Mouse (Mus musculus): ENCODE measurements around the gene Cuedc1. TPM values are rescaled to one million over a fixed set of nuclear protein-coding genes. Genes with fewer than 3 reads are reported as not detected.
"Not testable (repeated sequence)": the region's sequence is repeated elsewhere in the genome, so short reads cannot be mapped to it uniquely, and the experiment has no call there.

Gene Cuedc1
- polyA plus RNA-seq, 1 experiment from 2014 or later = 53.2 TPM

DNA sequence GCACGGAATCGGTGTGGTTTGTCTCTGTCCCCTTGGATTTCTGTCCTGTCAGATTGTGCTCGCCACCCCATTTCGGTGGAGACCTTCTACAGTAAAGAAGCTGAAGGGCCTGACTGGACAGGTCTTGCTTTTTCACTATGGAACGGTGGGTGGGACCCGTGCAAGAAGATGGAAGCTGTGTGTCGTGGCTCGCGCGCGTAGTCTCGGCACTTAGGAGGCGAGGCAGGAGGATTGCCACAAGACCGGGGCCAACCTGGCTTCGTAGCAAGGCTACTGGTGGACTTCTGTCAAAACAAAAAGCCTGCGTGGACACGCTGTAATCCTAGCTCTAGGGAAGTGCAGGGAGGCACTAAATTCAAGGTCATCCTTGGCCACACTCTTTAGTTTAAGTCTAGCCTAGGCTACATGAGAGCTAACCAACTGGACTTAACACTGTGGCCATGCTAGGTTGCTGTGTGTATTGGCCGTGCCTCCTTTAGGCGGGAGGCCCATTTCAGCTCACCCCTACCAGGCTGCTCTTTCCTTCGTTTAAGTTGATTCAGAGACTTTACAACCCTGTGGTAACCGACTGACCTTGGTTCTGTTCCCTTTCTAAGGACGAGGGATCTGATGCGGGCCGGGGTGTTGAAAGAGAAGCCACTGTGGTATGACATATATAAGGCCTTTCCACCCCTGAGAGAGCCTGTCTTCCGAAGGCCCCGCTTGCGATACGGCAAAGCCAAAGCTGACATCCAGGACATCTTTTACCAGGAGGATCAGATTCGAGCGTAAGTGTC lies 106.9 kb downstream of the Cuedc1 start:
- Histone ChIP-seq H3K4me1 (peaks cover 25% of the 10 kb centered on the region), H3K9me3 (replicated peaks) (no peaks in the 10 kb centered on the region), H3K27me3 (no peaks in the 10 kb centered on the region), H3K36me3 (peaks cover 10% of the 10 kb centered on the region), H3K27ac (peak overlapping the region; percentile 83; the same call in 1 of the 2 replicates), H3K9ac (peak overlapping the region; percentile 87), H3K4me3 (peak overlapping the region; percentile 81), H3K4me2 (replicated peaks) (peak overlapping the region; percentile 74)
- no peak; the same call in 1 of the 2 replicates for ATAC-seq (ENCODE audit: low FRiP score)
- WGBS = 35% methylated on average over 30 of the region's 30 CpGs

DNA sequence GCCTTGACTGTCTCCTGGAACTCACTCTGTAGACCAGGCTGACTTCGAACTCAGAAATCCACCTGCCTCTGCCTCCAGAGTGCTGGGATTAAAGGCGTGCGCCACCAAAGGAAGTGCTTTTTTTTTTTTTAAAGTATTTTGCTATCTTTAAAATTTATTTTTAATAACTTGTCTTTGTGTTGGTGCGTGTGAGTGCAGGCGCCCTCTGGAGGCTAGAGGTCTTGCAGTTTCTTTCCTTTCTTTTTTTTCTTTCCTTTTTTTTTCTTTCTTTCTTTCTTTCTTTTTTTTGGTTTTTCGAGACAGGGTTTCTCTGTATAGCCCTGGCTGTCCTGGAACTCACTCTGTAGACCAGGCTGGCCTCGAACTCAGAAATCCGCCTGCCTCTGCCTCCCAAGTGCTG lies 108.7 kb downstream of the Cuedc1 start:
- not testable (repeated sequence) for H3K27ac ChIP-seq; H3K9ac ChIP-seq; H3K9me3 ChIP-seq (replicated peaks); H3K27me3 ChIP-seq; H3K4me3 ChIP-seq; ATAC-seq (ENCODE audit: low FRiP score); H3K4me2 ChIP-seq (replicated peaks)
- 88% methylated on average over 8 of the region's 8 CpGs for WGBS
- Histone ChIP-seq H3K4me1 (peaks cover 25% of the 10 kb centered on the region), H3K36me3 (peaks cover 28% of the 10 kb centered on the region)

DNA sequence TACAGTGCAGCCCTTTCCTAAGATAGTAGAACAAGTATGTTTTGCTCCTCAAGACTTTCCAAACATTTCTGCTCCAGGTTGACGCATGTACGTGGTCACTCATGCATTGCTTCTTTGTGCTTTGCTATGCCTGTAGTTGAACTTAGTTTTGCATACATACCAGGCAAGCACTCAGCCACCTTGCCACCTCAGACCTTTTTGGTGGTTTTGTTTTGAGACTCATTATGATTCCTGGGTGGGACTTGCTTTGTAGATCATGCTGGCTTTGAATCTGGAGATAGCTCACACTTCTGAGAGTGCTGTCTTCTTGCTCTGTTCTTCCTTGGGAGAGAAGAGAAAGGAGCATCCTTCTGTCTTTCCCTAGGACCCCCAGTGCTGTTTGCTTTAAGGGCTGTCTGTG lies 109.8 kb downstream of the Cuedc1 start:
- H3K4me3 ChIP-seq = no peak overlapping the region
- H3K9me3 ChIP-seq (replicated peaks) = no peaks in the 10 kb centered on the region
- 94% methylated on average over 2 of the region's 2 CpGs for whole genome bisulfite sequencing
- H3K9ac ChIP-seq = no peak overlapping the region
- H3K27ac ChIP-seq = no peak overlapping the region
- peaks cover 25% of the 10 kb centered on the region for H3K4me1 ChIP-seq
- no peak overlapping the region for H3K4me2 ChIP-seq (replicated peaks)
- no peaks in the 10 kb centered on the region for H3K27me3 ChIP-seq
- no peak for ATAC-seq (ENCODE audit: low FRiP score)
- peaks cover 40% of the 10 kb centered on the region for H3K36me3 ChIP-seq

DNA sequence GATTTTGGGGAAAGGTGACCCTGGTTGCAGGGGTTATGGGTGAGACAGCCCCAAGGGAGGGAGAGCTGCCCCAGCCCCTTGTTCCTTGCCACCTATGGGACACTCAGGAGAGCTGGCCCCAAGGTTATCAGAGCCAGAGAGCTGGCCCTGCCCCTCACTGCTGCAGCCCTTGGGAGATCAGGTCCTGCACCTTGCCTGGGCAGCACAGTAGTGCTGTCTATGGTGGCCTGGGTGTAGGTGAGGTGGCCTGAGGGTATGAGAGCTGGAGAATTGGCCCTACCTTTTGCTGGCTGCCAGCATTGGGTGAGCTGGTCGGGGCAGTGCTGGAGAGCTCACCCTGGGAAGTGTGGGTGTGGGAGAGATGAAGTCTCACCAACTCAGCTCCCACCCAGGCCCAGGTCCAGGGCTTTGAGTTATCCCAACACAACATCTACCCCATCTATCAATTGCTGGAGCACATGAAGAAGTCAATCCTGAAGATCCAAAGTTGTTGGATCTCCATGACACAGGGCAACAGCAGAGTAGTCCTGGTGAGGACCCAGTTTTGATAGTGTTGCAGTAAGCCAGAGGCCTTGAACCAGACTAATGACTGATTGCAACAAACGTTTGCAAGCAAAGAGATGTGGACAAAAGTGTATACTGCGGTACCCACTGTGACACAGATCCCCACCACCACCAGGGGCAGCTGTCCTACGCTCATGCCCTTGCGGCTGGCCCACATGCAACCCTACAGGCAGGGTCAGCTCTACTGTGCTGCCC lies 114.1 kb downstream of the Cuedc1 start:
- WGBS = 86% methylated on average over 5 of the region's 5 CpGs
- ATAC-seq (ENCODE audit: low FRiP score) = no peak
- Histone ChIP-seq H3K9me3 (replicated peaks) (no peaks in the 10 kb centered on the region), H3K36me3 (peaks cover 39% of the 10 kb centered on the region), H3K9ac (no peak overlapping the region), H3K27ac (no peak overlapping the region), H3K27me3 (no peaks in the 10 kb centered on the region), H3K4me2 (replicated peaks) (no peak overlapping the region), H3K4me1 (peaks cover 16% of the 10 kb centered on the region), H3K4me3 (no peak overlapping the region)

DNA sequence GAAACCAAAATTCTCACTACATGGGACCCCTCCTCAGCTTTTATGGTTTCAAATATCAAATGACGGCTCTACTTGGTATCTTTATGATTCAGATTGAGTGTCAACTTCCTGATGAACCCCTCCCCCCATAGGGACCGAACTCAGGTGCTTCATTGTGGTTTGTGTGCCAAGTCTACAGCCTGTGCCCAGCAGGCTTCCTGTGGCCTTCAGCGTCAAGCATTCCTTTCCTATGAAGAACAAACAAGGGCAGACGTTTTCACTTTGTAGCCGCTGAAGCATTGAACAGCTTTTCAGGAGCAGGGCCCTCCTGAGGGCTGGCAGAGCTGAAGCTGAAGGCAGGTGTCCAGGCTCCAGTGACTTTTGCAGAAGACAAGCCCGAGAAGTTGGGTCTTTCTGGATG lies 115.9 kb downstream of the Cuedc1 start:
- ATAC-seq (ENCODE audit: low FRiP score) = no peak
- Histone ChIP-seq H3K4me2 (replicated peaks) (no peak overlapping the region), H3K9ac (no peak overlapping the region), H3K27me3 (no peaks in the 10 kb centered on the region), H3K4me1 (peaks cover 15% of the 10 kb centered on the region), H3K4me3 (no peak overlapping the region), H3K36me3 (peaks cover 36% of the 10 kb centered on the region), H3K9me3 (replicated peaks) (no peaks in the 10 kb centered on the region), H3K27ac (no peak overlapping the region)
- WGBS = 48% methylated on average over 6 of the region's 6 CpGs

DNA sequence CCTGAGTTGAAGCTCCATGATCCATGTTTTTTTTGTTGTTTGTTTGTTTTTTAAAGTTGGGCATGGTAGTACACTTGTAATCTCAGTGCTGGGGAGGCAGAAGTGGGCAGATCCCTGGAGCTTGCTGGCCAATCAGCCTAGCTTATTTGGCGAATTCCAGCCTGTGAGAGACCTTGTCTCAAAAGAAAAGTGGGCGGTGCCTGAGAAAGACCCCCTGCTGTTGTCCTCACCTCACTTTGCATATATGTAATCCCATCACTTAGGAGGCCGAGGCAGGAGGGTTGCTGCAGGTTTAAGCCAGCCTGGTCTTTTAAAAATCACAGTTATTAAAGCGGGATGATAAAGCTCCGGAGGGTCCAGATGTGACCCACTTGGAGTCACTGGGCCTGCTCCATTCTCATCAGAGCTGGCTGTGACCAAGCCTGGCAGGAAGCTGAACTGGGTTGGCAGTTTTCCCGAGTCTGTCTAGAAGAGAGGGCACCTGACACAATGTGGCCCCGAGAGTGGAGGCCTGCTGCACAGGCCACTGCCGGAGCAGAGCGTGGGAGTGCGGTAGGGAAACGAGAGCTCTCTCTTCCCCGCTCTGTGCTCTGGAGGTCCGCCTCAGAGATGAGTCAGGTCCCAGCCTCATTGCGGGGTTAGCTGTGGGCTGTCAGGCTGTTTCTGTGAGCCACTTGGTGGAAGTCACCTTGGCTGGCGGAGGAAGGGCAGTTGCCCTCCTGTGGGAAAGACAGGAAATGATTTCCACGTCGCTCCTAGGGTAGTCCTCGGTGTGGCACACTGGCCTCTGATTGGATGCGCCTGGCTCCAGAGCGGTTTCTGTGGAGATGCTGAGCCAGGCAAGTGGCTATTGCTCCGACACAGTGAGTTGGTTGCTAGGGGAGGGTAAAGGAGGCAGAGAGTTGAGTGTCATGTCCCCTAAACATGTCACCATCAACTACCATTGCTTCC lies 117.3 kb downstream of the Cuedc1 start:
- Histone ChIP-seq H3K27me3 (no peaks in the 10 kb centered on the region), H3K36me3 (peaks cover 26% of the 10 kb centered on the region), H3K9ac (no peak overlapping the region), H3K27ac (peak overlapping the region; percentile 73), H3K9me3 (replicated peaks) (no peaks in the 10 kb centered on the region), H3K4me2 (replicated peaks) (peak overlapping the region; percentile 35; the same call in 1 of the 2 replicates), H3K4me3 (no peak overlapping the region), H3K4me1 (peaks cover 15% of the 10 kb centered on the region)
- 55% methylated on average over 21 of the region's 21 CpGs for WGBS
- peak; percentile 58; the same call in 1 of the 2 replicates for ATAC-seq (ENCODE audit: low FRiP score)

DNA sequence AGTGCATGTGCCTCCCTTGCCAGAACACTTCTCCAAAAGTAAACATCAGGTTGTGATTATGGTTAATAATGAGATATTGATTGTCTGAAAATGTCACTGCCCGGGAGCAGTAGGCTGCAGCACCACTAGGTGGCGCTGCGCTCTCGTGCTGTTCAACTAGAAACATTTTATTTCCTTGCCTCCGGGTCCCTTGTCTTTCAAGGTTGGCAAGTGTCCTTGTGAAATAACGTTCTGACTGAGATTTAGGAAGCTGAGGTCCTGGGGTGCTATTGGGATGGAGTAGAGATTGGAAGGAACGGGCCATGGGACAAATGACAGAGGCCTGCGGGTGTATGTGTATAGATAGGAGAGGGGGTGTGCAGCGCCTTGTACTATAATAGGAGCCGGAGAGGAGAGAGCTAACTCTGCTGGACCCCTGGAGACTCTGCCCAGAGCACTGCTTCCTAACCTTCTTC lies 118.4 kb downstream of the Cuedc1 start:
- peaks cover 15% of the 10 kb centered on the region for H3K36me3 ChIP-seq
- H3K9ac ChIP-seq = no peak overlapping the region
- H3K27me3 ChIP-seq = no peaks in the 10 kb centered on the region
- 17% methylated on average over 10 of the region's 10 CpGs for WGBS
- H3K4me1 ChIP-seq = peaks cover 15% of the 10 kb centered on the region
- H3K27ac ChIP-seq = peak overlapping the region; percentile 73
- peak; percentile 44; the same call in 1 of the 2 replicates for ATAC-seq (ENCODE audit: low FRiP score)
- H3K4me2 ChIP-seq (replicated peaks) = peak overlapping the region; percentile 35
- H3K4me3 ChIP-seq = no peak overlapping the region
- no peaks in the 10 kb centered on the region for H3K9me3 ChIP-seq (replicated peaks)

DNA sequence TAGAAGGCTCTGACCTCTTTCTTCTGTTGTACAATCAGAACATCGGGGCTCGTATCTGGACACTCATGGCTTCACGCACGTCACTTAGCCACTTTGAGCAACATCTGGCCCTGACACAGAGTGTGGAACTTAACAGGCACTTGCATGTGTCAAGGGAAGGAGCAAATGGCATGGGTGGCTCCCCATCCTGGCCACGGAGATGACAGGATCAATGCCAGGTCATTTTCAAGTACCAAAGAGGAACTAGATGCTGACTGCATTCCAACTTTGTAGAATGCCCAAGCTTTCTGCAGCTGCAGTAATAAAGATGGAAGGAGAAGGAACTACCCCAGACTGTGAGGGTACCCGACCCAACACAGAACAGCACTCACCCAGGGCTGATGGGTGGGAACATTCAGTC lies 120.3 kb downstream of the Cuedc1 start:
- no peak for ATAC-seq (ENCODE audit: low FRiP score)

DNA sequence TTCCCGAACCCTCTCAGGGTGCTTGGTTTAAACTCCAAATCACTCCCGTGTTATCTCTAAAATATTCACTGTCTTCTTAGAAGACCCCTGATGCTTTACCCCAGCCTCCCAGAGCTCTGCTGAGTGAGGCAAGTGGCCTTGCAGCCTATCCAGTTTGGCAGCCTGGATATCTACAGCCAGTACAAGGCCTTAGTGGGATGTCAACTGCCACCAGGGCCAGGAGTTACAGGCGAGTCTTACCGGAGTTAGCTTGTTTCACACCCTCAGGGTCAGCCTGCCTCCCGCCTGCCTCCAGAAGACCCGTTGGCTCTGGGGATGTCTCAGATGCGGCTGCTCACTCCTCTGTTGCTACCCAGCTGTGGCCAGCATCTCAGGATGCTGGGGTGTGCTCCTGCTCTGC lies 120.7 kb downstream of the Cuedc1 start:
- no peak for ATAC-seq (ENCODE audit: low FRiP score)
- Histone ChIP-seq H3K27me3 (no peaks in the 10 kb centered on the region), H3K36me3 (no peaks in the 10 kb centered on the region), H3K4me3 (no peak overlapping the region), H3K9ac (no peak overlapping the region), H3K4me1 (peaks cover 15% of the 10 kb centered on the region), H3K9me3 (replicated peaks) (no peaks in the 10 kb centered on the region), H3K27ac (no peak overlapping the region), H3K4me2 (replicated peaks) (no peak overlapping the region)
- WGBS = 69% methylated on average over 7 of the region's 7 CpGs

More for the DNA sequence above, 120.3 kb downstream of the Cuedc1 start:
- peaks cover 15% of the 10 kb centered on the region for H3K4me1 ChIP-seq
- no peak overlapping the region for H3K4me3 ChIP-seq
- no peak overlapping the region for H3K4me2 ChIP-seq (replicated peaks)
- WGBS = 91% methylated on average over 6 of the region's 6 CpGs
- no peaks in the 10 kb centered on the region for H3K36me3 ChIP-seq
- no peaks in the 10 kb centered on the region for H3K27me3 ChIP-seq
- H3K27ac ChIP-seq = no peak overlapping the region
- no peaks in the 10 kb centered on the region for H3K9me3 ChIP-seq (replicated peaks)
- H3K9ac ChIP-seq = no peak overlapping the region

DNA sequence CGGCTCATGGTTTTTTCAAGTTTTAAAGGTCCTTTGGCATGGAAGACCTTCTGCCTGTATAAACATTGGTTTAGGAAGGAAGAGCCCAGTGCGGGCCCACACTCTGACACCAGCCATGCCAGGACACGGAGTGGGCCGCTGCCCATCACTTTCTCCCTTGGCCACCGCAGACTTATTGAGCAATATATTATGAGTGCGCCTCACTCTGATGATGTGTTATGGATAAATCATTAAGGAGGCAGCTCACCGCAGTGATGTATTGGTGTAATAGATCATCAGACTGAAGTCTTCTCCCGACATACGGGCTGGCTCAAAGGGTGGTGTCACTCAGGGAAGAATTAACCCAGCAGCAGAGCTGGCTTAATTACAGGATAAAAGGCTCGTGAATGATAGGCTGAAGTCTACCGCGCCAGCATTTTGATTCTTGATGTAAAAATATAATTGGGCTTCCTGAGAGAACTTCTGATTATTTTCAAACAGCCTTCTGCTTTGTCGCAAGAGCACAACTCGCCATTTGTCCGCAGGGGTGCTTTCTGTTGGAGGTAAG lies 124.1 kb downstream of the Cuedc1 start:
- no peaks in the 10 kb centered on the region for H3K36me3 ChIP-seq
- H3K27me3 ChIP-seq = no peaks in the 10 kb centered on the region
- H3K9me3 ChIP-seq (replicated peaks) = no peaks in the 10 kb centered on the region
- no peak overlapping the region for H3K4me2 ChIP-seq (replicated peaks)
- H3K4me3 ChIP-seq = no peak overlapping the region
- no peak overlapping the region for H3K9ac ChIP-seq
- no peaks in the 10 kb centered on the region for H3K4me1 ChIP-seq
- ATAC-seq (ENCODE audit: low FRiP score) = no peak
- WGBS = 85% methylated on average over 15 of the region's 15 CpGs
- H3K27ac ChIP-seq = no peak overlapping the region

DNA sequence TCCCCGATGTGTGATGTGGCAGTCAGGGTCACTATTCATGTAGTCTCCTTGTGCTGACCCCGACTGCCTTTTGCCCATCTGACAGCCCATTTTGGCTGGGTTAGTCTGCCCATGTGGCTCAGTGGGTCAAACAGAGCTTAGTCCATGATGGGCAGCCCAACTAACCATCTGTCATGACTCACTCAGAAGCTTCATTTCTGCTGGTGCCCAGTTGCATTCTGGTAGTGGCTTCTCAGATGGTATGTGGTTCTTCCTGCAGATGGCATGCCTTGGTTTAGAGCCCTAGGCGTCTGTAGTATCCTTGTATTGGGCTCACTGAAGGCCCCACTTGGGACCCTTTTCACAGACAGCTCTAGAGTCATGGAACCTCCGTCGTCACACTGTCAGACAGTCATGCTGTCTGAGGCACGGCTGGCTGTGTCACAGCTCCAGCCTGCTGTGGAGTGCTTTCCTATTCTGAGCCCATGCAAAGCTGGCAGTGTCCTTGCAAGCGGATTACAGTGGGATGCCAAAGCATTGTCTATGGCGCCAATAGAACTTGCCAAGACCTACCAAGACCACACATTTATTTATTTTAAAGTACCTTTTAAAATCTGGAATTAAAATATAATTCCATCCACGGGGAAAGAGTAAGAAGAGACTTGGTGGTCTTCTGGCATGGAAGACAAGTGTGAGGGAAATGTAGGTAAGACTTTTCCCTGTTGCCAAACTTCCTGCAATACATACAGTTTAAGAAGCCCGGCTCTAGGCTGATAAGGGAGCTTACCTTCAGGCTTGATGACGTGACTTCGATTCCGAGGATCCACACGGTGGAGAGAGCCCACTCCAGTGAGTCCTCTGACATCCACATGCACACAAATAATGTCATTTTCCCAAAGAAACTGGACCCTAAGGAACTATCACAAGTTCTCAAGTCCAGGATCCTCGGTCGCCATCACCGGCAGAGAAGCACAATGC lies 129.4 kb downstream of the Cuedc1 start:
- H3K4me2 ChIP-seq (replicated peaks) = no peak overlapping the region
- no peaks in the 10 kb centered on the region for H3K36me3 ChIP-seq
- no peak overlapping the region for H3K9ac ChIP-seq
- peaks cover 6% of the 10 kb centered on the region; the same call in 1 of the 2 replicates for H3K4me1 ChIP-seq
- WGBS = 92% methylated on average over 17 of the region's 17 CpGs
- H3K4me3 ChIP-seq = no peak overlapping the region
- no peaks in the 10 kb centered on the region for H3K9me3 ChIP-seq (replicated peaks)
- no peak overlapping the region for H3K27ac ChIP-seq
- H3K27me3 ChIP-seq = no peaks in the 10 kb centered on the region
- no peak for ATAC-seq (ENCODE audit: low FRiP score)
